Mouse (Mus musculus): ENCODE measurements around the gene Dusp7. TPM values are rescaled to one million over a fixed set of nuclear protein-coding genes. Genes with fewer than 3 reads are reported as not detected.
A peak's percentile ranks its signal among the peaks of the same experiment; 100 is the strongest.

Dusp7 gene
- polyA plus RNA-seq, 1 experiment from 2014 or later = 17.7 TPM

DNA sequence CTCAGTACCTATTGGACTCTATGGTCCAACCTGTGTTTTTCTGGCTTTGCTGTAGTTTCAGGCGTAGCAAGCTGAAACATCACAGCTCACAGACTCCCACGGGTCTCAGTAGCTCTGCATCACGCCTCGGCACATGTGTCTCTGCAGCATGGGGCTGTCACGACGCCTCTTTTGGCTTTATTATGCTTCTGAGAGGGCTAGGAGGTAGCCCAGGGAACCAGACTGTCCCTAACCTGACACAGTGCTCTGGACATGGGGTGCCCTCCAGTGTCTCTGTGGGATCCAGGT lies 2.9 kb downstream of the Dusp7 start:
- 29% methylated on average over 6 of the region's 6 CpGs for WGBS
- Histone ChIP-seq H3K27me3 (no peaks in the 10 kb centered on the region), H3K9me3 (replicated peaks) (no peaks in the 10 kb centered on the region), H3K36me3 (peaks cover 40% of the 10 kb centered on the region), H3K4me2 (peak overlapping the region; percentile 98), H3K4me3 (replicated peaks) (peak overlapping the region; percentile 98), H3K9ac (peak overlapping the region; percentile 96), H3K4me1 (peaks cover 52% of the 10 kb centered on the region), H3K27ac (peak overlapping the region; percentile 99)
- ATAC-seq (replicated peaks; ENCODE audit: low FRiP score) = no peak

DNA sequence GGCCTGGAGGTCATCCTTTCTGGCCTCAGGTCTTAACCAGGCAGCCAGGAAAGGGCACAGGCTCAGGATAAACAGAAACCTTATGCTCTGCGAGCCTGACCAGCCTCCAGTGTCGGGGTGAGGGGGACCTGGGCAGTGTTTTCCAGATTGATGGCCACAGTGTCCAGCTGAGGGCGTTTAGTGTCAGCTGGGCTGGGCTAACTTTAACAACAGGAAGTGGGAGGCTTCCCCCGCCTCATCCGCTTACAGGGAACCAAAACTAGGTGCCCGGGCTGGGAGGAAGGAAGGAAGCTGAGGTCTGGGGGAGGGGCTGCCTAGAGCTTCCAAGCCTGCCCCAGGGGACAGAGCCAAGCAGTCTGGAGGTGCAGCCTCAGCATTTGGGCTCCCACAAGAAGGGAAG lies 3.3 kb downstream of the Dusp7 start:
- H3K36me3 ChIP-seq = peaks cover 44% of the 10 kb centered on the region
- H3K4me2 ChIP-seq = peak overlapping the region; percentile 98
- peak overlapping the region; percentile 96 for H3K9ac ChIP-seq
- 0 out of 2 replicates have a peak, but pooled peaks have one; percentile 1 for ATAC-seq (replicated peaks; ENCODE audit: low FRiP score)
- H3K27ac ChIP-seq = peak overlapping the region; percentile 99
- 6% methylated on average over 6 of the region's 6 CpGs for WGBS
- H3K27me3 ChIP-seq = no peaks in the 10 kb centered on the region
- peaks cover 48% of the 10 kb centered on the region for H3K4me1 ChIP-seq
- H3K4me3 ChIP-seq (replicated peaks) = peak overlapping the region; percentile 98
- no peaks in the 10 kb centered on the region for H3K9me3 ChIP-seq (replicated peaks)

DNA sequence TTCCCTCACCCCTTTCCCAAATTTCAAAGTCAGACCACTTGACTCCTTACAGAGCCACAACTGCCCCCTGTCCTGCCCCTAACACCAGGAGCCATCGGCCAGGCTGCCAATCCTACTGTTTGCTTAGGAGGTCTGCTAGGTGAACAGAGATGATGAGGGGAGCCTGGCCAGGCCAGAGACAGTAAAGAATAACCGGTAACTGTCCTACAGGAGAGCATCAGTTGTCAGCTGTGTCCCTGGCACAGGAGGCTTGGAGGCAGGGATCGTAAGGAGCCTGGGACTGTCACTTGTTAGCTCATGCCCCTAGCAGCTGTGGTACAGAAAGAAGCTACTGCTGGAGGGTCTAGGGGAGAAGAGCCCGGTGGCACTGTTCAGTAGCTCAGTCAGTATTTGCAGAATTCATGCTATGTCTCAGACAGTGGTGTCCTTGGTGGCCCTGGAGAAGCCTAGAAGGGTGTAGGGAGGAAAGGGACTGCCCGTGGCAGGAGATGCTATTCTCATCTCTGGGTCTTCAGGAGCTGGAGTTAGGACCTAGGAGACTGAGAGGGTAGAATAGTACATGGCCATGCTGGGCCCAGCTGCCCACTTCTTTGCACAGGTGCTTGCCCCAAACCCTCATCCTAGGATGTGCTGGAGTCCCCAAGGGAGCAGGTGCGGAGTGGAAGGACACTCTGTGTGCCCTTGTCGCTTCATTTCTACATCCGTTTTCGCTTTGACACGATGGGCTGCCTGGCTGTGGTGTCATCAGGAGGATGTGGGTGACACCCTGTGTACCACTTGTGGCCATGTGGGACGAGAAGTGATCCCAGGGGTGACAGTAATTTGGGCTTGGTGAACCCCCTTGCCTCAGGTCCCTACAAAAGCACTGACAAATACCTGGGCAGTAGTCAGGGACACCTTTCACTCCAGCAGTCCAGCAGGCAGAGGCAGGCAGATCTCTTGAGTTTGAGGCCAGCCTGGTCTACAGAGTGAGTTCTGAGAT lies 4.3 kb downstream of the Dusp7 start:
- no peak for ATAC-seq (replicated peaks; ENCODE audit: low FRiP score)
- Histone ChIP-seq H3K4me2 (peak overlapping the region; percentile 98), H3K9ac (no peak overlapping the region), H3K9me3 (replicated peaks) (no peaks in the 10 kb centered on the region), H3K36me3 (peaks cover 54% of the 10 kb centered on the region), H3K27me3 (no peaks in the 10 kb centered on the region), H3K4me1 (peaks cover 49% of the 10 kb centered on the region), H3K27ac (peak overlapping the region; percentile 99), H3K4me3 (replicated peaks) (peak overlapping the region; percentile 98; the same call in 1 of the 2 replicates)
- WGBS = 85% methylated on average over 11 of the region's 11 CpGs

DNA sequence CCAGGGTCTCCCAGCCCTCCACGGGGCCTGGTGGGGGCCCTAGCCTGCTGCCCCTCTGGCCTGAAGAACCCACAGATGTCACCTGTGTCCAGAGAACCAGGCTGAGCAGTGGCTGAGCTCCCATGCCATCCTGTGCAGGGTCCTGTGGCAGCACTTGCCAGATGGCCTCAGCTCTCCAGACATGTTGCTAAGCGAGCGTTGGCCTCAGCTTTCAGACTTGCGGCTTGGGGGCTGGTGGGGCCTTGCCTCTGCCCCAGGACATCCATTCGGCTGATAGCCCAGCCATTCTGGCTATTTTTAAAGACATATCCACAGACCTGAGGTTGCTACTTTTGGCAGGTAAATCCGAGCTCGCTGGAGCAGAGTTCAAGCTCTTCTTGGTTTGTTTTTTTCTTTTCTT lies 5.5 kb downstream of the Dusp7 start:
- Histone ChIP-seq H3K27ac (no peak overlapping the region), H3K4me1 (peaks cover 50% of the 10 kb centered on the region), H3K27me3 (no peaks in the 10 kb centered on the region), H3K9me3 (replicated peaks) (no peaks in the 10 kb centered on the region), H3K4me3 (replicated peaks) (no peak overlapping the region), H3K36me3 (peaks cover 65% of the 10 kb centered on the region), H3K9ac (no peak overlapping the region), H3K4me2 (no peak overlapping the region)
- WGBS = 89% methylated on average over 7 of the region's 7 CpGs
- no peak for ATAC-seq (replicated peaks; ENCODE audit: low FRiP score)

DNA sequence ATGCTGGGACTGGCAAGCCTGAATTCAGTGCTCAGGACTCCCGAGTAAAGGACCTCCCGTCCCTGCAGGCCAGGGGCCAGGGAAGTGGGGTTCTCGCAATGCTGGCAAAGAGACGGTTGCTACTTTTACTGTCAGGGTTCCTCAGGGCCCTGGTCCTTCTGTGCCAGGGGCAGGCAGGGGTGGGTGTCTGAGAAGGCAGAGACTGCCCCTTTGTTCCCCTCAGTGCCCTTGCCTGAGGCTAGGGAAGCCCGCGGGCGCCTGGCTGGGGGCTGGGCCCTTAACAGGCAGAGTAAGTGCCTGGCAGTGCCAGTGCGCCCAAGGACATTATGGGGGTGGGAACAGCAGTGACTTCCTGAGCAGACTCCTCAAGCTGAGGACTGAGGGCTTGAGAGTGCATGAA lies 8.8 kb downstream of the Dusp7 start:
- H3K27me3 ChIP-seq = no peaks in the 10 kb centered on the region
- H3K27ac ChIP-seq = peak overlapping the region; percentile 27; the same call in 1 of the 2 replicates
- H3K4me2 ChIP-seq = no peak overlapping the region
- no peak overlapping the region for H3K9ac ChIP-seq
- H3K9me3 ChIP-seq (replicated peaks) = no peaks in the 10 kb centered on the region
- WGBS = 83% methylated on average over 8 of the region's 8 CpGs
- ATAC-seq (replicated peaks; ENCODE audit: low FRiP score) = no peak
- H3K4me3 ChIP-seq (replicated peaks) = no peak overlapping the region
- H3K36me3 ChIP-seq = peaks cover 57% of the 10 kb centered on the region
- peaks cover 27% of the 10 kb centered on the region for H3K4me1 ChIP-seq

DNA sequence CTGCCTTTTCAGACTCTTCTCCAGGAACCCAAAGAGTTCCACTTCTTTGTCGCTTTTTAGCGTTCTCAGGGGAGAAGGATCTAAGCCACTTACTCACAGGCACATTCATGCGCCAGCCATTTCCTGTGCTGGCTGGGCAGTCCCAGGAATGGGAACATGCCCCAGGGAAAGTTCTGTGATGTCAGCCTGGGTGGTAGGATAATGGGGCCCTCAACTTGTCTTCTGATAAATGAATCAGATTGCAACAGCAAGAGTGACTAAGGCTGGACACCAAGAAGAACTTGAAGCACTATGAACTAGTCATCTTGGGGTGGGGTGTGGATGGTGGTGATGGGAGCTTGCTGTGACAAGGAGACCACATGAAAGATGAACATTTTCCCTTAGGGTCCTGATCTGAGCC lies 9.6 kb downstream of the Dusp7 start:
- no peak overlapping the region for H3K27ac ChIP-seq
- ATAC-seq (replicated peaks; ENCODE audit: low FRiP score) = no peak
- H3K4me2 ChIP-seq = no peak overlapping the region
- WGBS = 76% methylated on average over 3 of the region's 3 CpGs
- no peak overlapping the region for H3K9ac ChIP-seq
- H3K4me1 ChIP-seq = peaks cover 22% of the 10 kb centered on the region
- H3K27me3 ChIP-seq = no peaks in the 10 kb centered on the region
- H3K9me3 ChIP-seq (replicated peaks) = no peaks in the 10 kb centered on the region
- H3K36me3 ChIP-seq = peaks cover 50% of the 10 kb centered on the region
- H3K4me3 ChIP-seq (replicated peaks) = no peak overlapping the region

DNA sequence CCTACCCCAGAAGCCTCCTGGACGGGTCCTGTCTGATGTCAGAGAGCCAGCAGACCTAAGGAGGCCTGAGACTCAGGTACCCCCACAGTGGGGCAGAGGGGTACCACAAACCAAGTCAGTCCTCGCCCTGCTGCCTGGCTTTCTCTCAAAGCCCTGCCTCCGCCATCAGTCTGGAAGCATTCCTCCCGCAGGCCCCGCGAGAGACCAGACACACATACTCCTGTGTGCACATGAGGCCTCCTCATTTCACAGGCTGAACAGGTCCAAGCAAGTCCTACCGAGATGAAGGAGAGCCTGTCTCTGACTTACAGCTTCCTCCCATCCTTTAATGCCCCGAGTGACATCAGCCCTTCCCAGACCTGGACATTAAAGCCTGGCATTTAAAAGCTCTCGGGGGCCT lies 10.3 kb downstream of the Dusp7 start:
- Histone ChIP-seq H3K27ac (0 out of 2 replicates have a peak overlapping the region, but pooled peaks have one; percentile 9), H3K4me1 (peaks cover 27% of the 10 kb centered on the region), H3K4me3 (replicated peaks) (no peak overlapping the region), H3K27me3 (no peaks in the 10 kb centered on the region), H3K9ac (no peak overlapping the region), H3K36me3 (peaks cover 43% of the 10 kb centered on the region), H3K4me2 (no peak overlapping the region), H3K9me3 (replicated peaks) (no peaks in the 10 kb centered on the region)
- ATAC-seq (replicated peaks; ENCODE audit: low FRiP score) = no peak
- 73% methylated on average over 9 of the region's 9 CpGs for WGBS

DNA sequence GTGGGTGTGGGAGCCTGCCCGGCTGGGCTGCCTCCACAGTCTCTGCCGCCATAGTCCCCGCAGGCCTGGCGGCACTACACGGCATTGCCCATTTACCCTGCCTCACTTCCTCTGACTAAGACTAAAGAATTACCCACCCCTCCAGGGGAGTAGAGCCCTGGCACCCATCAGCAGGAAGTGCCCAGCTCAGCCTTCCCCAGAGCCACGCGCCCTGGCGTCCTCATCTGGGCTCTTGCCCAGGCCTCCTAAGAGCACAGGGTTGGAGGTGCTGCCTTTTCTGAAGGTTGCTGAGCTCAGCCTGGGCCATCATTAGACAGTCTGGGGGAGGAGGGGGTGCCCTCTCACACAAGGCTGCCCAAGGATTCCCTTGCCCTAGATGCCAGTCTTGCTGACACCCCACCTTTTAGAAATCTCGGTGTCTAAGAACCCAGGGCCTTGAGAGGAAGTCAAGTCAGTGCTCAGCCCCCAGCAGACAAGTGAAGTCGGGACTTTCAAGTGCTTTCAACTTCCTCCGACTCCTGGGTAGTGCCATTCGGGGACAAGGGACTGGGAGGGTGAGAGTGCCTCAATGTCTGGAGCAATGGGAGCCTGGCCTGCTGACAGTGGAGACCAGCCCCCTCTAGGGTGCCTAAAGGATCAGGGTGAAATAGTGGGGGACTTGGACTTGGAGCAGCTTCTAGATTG lies 17.9 kb downstream of the Dusp7 start:
- Histone ChIP-seq H3K27ac (no peak overlapping the region), H3K4me2 (no peak overlapping the region), H3K9me3 (replicated peaks) (no peaks in the 10 kb centered on the region), H3K36me3 (no peaks in the 10 kb centered on the region), H3K4me1 (peaks cover 29% of the 10 kb centered on the region), H3K4me3 (replicated peaks) (no peak overlapping the region), H3K9ac (no peak overlapping the region), H3K27me3 (no peaks in the 10 kb centered on the region)
- 80% methylated on average over 12 of the region's 12 CpGs for WGBS
- ATAC-seq (replicated peaks; ENCODE audit: low FRiP score) = no peak

DNA sequence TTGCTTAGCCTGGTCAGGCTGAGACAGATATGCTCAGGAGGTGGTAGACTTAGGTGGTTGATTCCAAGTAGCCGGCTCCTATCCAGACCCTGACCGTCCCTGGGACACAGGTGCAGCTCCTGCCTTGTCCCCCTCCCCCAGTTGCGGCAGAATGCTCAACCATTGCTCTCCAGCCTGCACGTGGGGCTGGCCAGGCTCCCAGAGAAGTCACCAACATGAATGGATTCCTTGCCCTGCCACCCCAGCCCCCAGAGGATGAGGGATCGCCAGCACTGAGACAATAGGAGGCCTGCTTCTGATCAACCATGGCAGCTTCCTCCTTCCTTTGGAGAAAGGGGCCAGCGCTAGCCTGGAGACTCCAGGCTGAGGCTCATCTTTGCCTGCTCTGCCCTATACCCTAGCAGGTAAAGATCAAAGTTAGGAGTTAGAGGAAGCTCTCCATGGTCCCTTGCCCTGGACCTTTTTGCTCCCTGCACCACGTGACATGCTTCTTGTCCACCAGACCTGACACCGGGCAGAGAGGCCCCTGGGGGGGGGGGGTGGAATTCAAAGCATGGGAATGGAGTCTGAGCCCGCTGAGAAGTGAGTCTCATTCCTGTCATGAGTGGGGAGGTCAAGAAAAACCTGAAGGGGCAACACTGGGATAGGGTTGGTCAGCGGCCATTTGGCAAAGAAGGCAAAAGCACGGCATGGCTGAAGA lies 24.5 kb downstream of the Dusp7 start:
- Histone ChIP-seq H3K27me3 (no peaks in the 10 kb centered on the region), H3K4me3 (replicated peaks) (no peak overlapping the region), H3K9ac (no peak overlapping the region), H3K27ac (no peak overlapping the region), H3K36me3 (no peaks in the 10 kb centered on the region), H3K4me2 (no peak overlapping the region), H3K9me3 (replicated peaks) (no peaks in the 10 kb centered on the region), H3K4me1 (peaks cover 35% of the 10 kb centered on the region)
- 0 out of 2 replicates have a peak, but pooled peaks have one; percentile 6 for ATAC-seq (replicated peaks; ENCODE audit: low FRiP score)
- 73% methylated on average over 11 of the region's 11 CpGs for WGBS

DNA sequence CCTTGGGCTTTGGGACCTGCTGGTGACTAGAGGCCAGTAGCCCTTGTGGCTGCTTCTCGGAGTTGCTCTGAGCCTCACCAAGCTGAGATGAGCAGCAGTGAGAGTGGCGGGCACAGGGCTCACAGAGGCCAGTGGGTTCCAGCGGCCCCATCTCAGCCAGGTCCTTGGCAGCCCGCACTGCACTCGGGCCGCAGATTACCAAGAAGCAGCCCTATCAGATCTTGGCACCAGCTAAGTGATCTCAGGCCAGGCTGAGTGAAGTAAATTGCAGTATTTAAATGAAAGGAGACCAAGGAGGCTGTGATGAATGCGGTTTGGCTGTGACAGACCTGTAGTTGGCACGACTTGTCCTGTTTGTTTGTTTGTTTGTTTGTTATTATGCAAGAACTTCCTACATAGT lies 25.1 kb downstream of the Dusp7 start:
- Histone ChIP-seq H3K9me3 (replicated peaks) (no peaks in the 10 kb centered on the region), H3K9ac (no peak overlapping the region)

DNA sequence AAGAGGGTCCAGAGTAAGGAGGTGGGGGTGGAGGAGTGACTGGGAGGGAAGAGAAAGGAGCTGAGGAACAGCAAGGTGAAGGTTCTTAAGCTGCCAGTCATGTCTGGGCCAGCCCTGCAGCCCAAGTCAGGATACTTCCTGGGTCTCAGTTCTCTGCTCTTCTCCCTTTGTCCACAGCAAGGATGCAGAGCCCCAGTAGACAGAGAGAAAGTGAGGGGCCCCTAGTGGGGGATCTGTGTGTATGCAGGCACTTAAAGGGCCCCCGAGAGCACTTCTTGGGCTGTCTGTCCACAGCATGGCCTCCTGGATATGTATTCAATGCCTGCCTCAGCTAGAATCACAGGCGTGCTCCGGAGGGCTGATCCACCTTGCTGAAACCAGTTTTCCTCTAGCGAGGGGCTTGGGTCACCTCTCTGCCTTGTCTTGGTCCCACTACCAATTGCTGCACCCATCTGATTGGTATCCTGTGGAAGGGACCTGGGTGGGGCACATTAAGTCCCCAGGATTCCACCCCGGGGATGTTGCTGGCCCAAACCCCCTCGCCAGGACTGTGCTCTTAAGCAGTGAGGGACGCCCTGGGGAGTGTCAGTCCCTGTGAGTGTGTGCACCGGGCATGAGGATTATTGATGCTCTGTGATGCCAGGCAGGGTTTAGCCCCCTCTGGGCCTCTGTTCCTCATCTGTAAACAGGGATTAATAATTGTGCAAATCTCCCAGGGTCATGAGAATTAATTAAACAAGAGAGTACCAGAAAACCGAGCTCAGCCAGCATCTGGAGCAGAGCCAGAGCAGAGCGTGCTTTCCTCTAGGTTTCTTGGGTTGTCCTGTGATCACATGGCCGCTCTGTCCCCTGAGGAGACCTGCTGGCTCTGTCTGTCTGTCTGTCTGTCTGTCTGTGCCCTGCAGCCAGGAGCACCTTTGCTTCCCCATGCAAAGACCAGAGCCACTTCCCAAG lies 26.5 kb downstream of the Dusp7 start:
- H3K4me1 ChIP-seq = peaks cover 36% of the 10 kb centered on the region
- H3K4me2 ChIP-seq = no peak overlapping the region
- no peak overlapping the region for H3K4me3 ChIP-seq (replicated peaks)
- no peak overlapping the region for H3K27ac ChIP-seq
- 55% methylated on average over 11 of the region's 11 CpGs for WGBS
- H3K27me3 ChIP-seq = no peaks in the 10 kb centered on the region
- ATAC-seq (replicated peaks; ENCODE audit: low FRiP score) = peak; percentile 53; the same call in 1 of the 2 replicates
- no peaks in the 10 kb centered on the region for H3K36me3 ChIP-seq
- H3K9ac ChIP-seq = no peak overlapping the region
- no peaks in the 10 kb centered on the region for H3K9me3 ChIP-seq (replicated peaks)

More for the DNA sequence above, 25.1 kb downstream of the Dusp7 start:
- no peaks in the 10 kb centered on the region for H3K36me3 ChIP-seq
- no peak for ATAC-seq (replicated peaks; ENCODE audit: low FRiP score)
- no peak overlapping the region for H3K4me3 ChIP-seq (replicated peaks)
- 88% methylated on average over 8 of the region's 8 CpGs for WGBS
- no peak overlapping the region for H3K4me2 ChIP-seq
- no peaks in the 10 kb centered on the region for H3K27me3 ChIP-seq
- no peak overlapping the region for H3K27ac ChIP-seq
- peaks cover 36% of the 10 kb centered on the region for H3K4me1 ChIP-seq
